22 mouse cellular contexts compared by ENCODE assay signal in genomic region chr2:174307903-174308302, GRCm38 (mm10). TPM values are rescaled to one million over a fixed set of nuclear protein-coding genes. Genes with fewer than 3 reads are reported as not detected.
A peak's percentile ranks its signal among the peaks of the same experiment; 100 is the strongest.
DNase-seq lines count a peak whose midpoint lies in the region; ATAC-seq and TF ChIP-seq lines count a peak whose summit lies in the region.
"Had no signal": no experiment of that assay in that cellular context is flagged by ENCODE, and none has a peak within 500 bp of the region (broad histone marks: within the 10 kb centered on the region; RNA-seq: fewer than 3 reads in every experiment).

No protein-coding gene starts in this region.

- no peak overlapping the region for H3K9ac ChIP-seq in heart, postnatal 0 days (replicated peaks; ENCODE audit: low read depth, low read length)
- H3K9ac ChIP-seq in liver, embryonic 14.5 days (replicated peaks): no peak overlapping the region
- no peak overlapping the region for H3K9ac ChIP-seq in liver, embryonic 12.5 days
- H3K9ac ChIP-seq: heart, embryonic 15.5 days; hindbrain, embryonic 12.5 days; neural tube, embryonic 12.5 days had no signal

- no peak for DNase-seq in heart, postnatal 0 days (ENCODE audit: low spot score)
- no peak for DNase-seq in heart, postnatal 14 days
- no peak for DNase-seq in liver, embryonic 14.5 days (ENCODE audit: low read depth in 3 of 3, low spot score in 3 of 3)
- no peak for DNase-seq in G1E (ENCODE audit: low spot score)
- peak; percentile 17 for DNase-seq in limb, embryonic 10.5 days (ENCODE audit: low spot score)
- DNase-seq in ovary, postnatal 10 days (ENCODE audit: low spot score): no peak
- DNase-seq: adrenal gland, postnatal 25 days; cerebellum, adult 8-10 months; gastrocnemius, postnatal 25 days; kidney, adult 8-10 months; kidney, postnatal 14 days; lung, postnatal 36 days; midbrain, embryonic 14.5 days; retina, postnatal 1 day; right cerebral cortex, postnatal 25 days; thymus, postnatal 14 days had no signal

- H3K4me2 ChIP-seq in heart, postnatal 0 days (ENCODE audit: low read depth, low read length): no peak overlapping the region
- no peak overlapping the region for H3K4me2 ChIP-seq in liver, embryonic 14.5 days (ENCODE audit: low read depth)
- H3K4me2 ChIP-seq in liver, embryonic 12.5 days: no peak overlapping the region
- H3K4me2 ChIP-seq: heart, embryonic 15.5 days; hindbrain, embryonic 12.5 days; neural tube, embryonic 12.5 days had no signal

- no peak overlapping the region for H3K4me3 ChIP-seq in heart, postnatal 0 days (ENCODE audit: low read depth, low read length)
- H3K4me3 ChIP-seq in liver, embryonic 14.5 days (ENCODE audit: insufficient read depth in 1 of 2, low read depth in 2 of 2, low read length in 2 of 2): no peak overlapping the region
- H3K4me3 ChIP-seq in liver, embryonic 12.5 days: no peak overlapping the region
- no peak overlapping the region for H3K4me3 ChIP-seq in G1E (ENCODE audit: low read depth, low read length)
- H3K4me3 ChIP-seq in limb, embryonic 10.5 days: no peak overlapping the region
- H3K4me3 ChIP-seq: heart, embryonic 15.5 days; hindbrain, embryonic 12.5 days; megakaryocyte, embryonic 14.5 days; neural tube, embryonic 12.5 days had no signal

- WGBS in heart, postnatal 0 days: 57% methylated on average over 3 of the region's 3 CpGs
- WGBS in liver, embryonic 14.5 days (ENCODE audit: insufficient replicate concordance): 43% methylated on average over 3 of the region's 3 CpGs
- WGBS in liver, embryonic 12.5 days (ENCODE audit: insufficient replicate concordance): 58% methylated on average over 3 of the region's 3 CpGs
- 86% methylated on average over 3 of the region's 3 CpGs for WGBS in limb, embryonic 10.5 days

- H3K4me1 ChIP-seq in heart, postnatal 0 days (ENCODE audit: control insufficient read depth, insufficient read depth): no peaks in the 10 kb centered on the region
- peaks cover 0 to 6% of the 10 kb centered on the region in 2 experiments; a peak in 2 of 4 replicates for H3K4me1 ChIP-seq in liver, embryonic 14.5 days (replicated peaks; ENCODE audit: control insufficient read depth in 2 of 2, insufficient read depth in 2 of 2, low read length in 1 of 2)
- H3K4me1 ChIP-seq in liver, embryonic 12.5 days: peaks cover 11% of the 10 kb centered on the region; the same call in 1 of the 2 replicates
- H3K4me1 ChIP-seq in G1E (ENCODE audit: insufficient read depth, low read depth, low read length): peaks cover 21% of the 10 kb centered on the region
- peaks cover 21% of the 10 kb centered on the region for H3K4me1 ChIP-seq in limb, embryonic 10.5 days

- peak; percentile 28; the same call in 1 of the 2 replicates for TF ChIP-seq CTCF in heart, postnatal 0 days (IDR thresholded peaks at IDR 0.05; ENCODE audit: low read depth)
- peak; percentile 13; the same call in 1 of the 2 replicates for TF ChIP-seq CTCF in liver, embryonic 14.5 days (IDR thresholded peaks at IDR 0.05; ENCODE audit: low read depth)
- TF ChIP-seq CTCF in G1E (IDR thresholded peaks at IDR 0.05; ENCODE audit: low read depth, low read length): no peak

- no peaks in the 10 kb centered on the region for H3K9me3 ChIP-seq in heart, postnatal 0 days (replicated peaks; ENCODE audit: control insufficient read depth, low read length)
- H3K9me3 ChIP-seq in liver, embryonic 14.5 days (ENCODE audit: control insufficient read depth, low read length): no peaks in the 10 kb centered on the region
- no peaks in the 10 kb centered on the region for H3K9me3 ChIP-seq in liver, embryonic 12.5 days (replicated peaks)
- H3K9me3 ChIP-seq in G1E (replicated peaks): no peaks in the 10 kb centered on the region
- no peaks in the 10 kb centered on the region for H3K9me3 ChIP-seq in limb, embryonic 10.5 days (replicated peaks)
- H3K9me3 ChIP-seq: heart, embryonic 15.5 days; hindbrain, embryonic 12.5 days; megakaryocyte, embryonic 14.5 days; neural tube, embryonic 12.5 days had no signal

- H3K36me3 ChIP-seq in heart, postnatal 0 days (replicated peaks; ENCODE audit: control insufficient read depth, insufficient read depth, low read length): no peaks in the 10 kb centered on the region
- no peaks in the 10 kb centered on the region for H3K36me3 ChIP-seq in liver, embryonic 14.5 days (replicated peaks; ENCODE audit: control insufficient read depth, insufficient read depth, low read depth)
- no peaks in the 10 kb centered on the region for H3K36me3 ChIP-seq in liver, embryonic 12.5 days
- peaks cover 61% of the 10 kb centered on the region for H3K36me3 ChIP-seq in G1E (replicated peaks)
- H3K36me3 ChIP-seq in limb, embryonic 10.5 days: no peaks in the 10 kb centered on the region
- H3K36me3 ChIP-seq: heart, embryonic 15.5 days; hindbrain, embryonic 12.5 days; neural tube, embryonic 12.5 days had no signal

- ATAC-seq in heart, postnatal 0 days (ENCODE audit: insufficient read depth, low read depth): no peak
- ATAC-seq in liver, embryonic 14.5 days (ENCODE audit: insufficient read depth): no peak
- no peak for ATAC-seq in liver, embryonic 12.5 days
- ATAC-seq in G1E (ENCODE audit: extremely low read depth, insufficient number of reproducible peaks, low FRiP score, poor library complexity, severe bottlenecking): 0 out of 2 replicates have a peak, but pooled peaks have one; percentile 10
- ATAC-seq: forebrain, embryonic 16.5 days had no signal

- intact Hi-C loops in heart, postnatal 14 days (cut with DNase I): loop anchor here (5.0 kb wide), 1 partner anchor 721 kb away; no protein-coding TSS in a partner anchor

- H3K27ac ChIP-seq in heart, postnatal 0 days (ENCODE audit: low read depth): no peak overlapping the region
- H3K27ac ChIP-seq in liver, embryonic 14.5 days: no peak overlapping the region
- no peak overlapping the region for H3K27ac ChIP-seq in liver, embryonic 12.5 days
- H3K27ac ChIP-seq in limb, embryonic 10.5 days: no peak overlapping the region
- H3K27ac ChIP-seq: heart, embryonic 15.5 days; hindbrain, embryonic 12.5 days; neural tube, embryonic 12.5 days had no signal

- H3K27me3 ChIP-seq in heart, postnatal 0 days (ENCODE audit: control insufficient read depth, insufficient read depth, low read length): no peaks in the 10 kb centered on the region
- no peaks in the 10 kb centered on the region for H3K27me3 ChIP-seq in liver, embryonic 14.5 days (ENCODE audit: control insufficient read depth, insufficient read depth, low read length)
- H3K27me3 ChIP-seq in liver, embryonic 12.5 days (replicated peaks): peaks cover 7% of the 10 kb centered on the region; the same call in 1 of the 2 replicates
- no peaks in the 10 kb centered on the region for H3K27me3 ChIP-seq in G1E (ENCODE audit: insufficient read depth, low read length)
- H3K27me3 ChIP-seq in limb, embryonic 10.5 days (ENCODE audit: low read depth, poor library complexity, severe bottlenecking): no peaks in the 10 kb centered on the region
- H3K27me3 ChIP-seq: hindbrain, embryonic 12.5 days; neural tube, embryonic 12.5 days had no signal

- TF ChIP-seq EP300 in heart, postnatal 0 days (IDR thresholded peaks at IDR 0.05; ENCODE audit: low read depth): no peak
- TF ChIP-seq EP300 in liver, embryonic 14.5 days (IDR thresholded peaks at IDR 0.05; ENCODE audit: low read depth): no peak

RNA-seq across cellular contexts. Expression of gene Gnas, which starts 23.8 kb away (rescaled TPM):
- total RNA-seq in heart, postnatal 0 days (2014; rRNA removed; ENCODE audit: low replicate concordance): 1,131 and 1,208 TPM in 2 replicates
- polyA plus RNA-seq in heart, postnatal 0 days (2015; fragmentation: Nextera tagmentation; extraction: Ambion mirVana): 1,263 and 1,283 TPM in 2 replicates
- 1,000 to 10,000 TPM; 1,353 to 1,383 TPM for total RNA-seq in heart, postnatal 14 days (2021)
- polyA plus RNA-seq in liver, embryonic 14.5 days (2012; rRNA removed): 231 and 302 TPM in 2 replicates
- polyA plus RNA-seq in liver, embryonic 14.5 days (2014; fragmentation: Nextera tagmentation; extraction: Ambion mirVana): 286 and 331 TPM in 2 replicates
- polyA plus RNA-seq in liver, embryonic 12.5 days (2016; fragmentation: Nextera tagmentation; extraction: Ambion mirVana): 565 and 587 TPM in 2 replicates
- 1,040 and 1,097 TPM in 2 replicates for total RNA-seq in G1E (2014; fragmentation: Nextera tagmentation)
- total RNA-seq in G1E (2017): 452 and 490 TPM in 2 replicates
- 935 and 1,094 TPM in 2 replicates for polyA plus RNA-seq in G1E (2012)
- polyA plus RNA-seq in limb, embryonic 10.5 days (2016; fragmentation: Nextera tagmentation; extraction: Ambion mirVana): 1,045 and 1,269 TPM in 2 replicates

RNA-seq across cellular contexts. Expression of gene Gm20721, which starts 38.6 kb away (rescaled TPM):
- not detected in 2 replicates for total RNA-seq in heart, postnatal 0 days (2014; rRNA removed; ENCODE audit: low replicate concordance)
- polyA plus RNA-seq in heart, postnatal 0 days (2015; fragmentation: Nextera tagmentation; extraction: Ambion mirVana): 11.3 and 15.8 TPM in 2 replicates
- total RNA-seq in heart, postnatal 14 days (2021): 1 to 10 TPM; 1.7 to 1.8 TPM
- 0.14 and 0.74 TPM in 2 replicates for polyA plus RNA-seq in liver, embryonic 14.5 days (2012; rRNA removed)
- polyA plus RNA-seq in liver, embryonic 14.5 days (2014; fragmentation: Nextera tagmentation; extraction: Ambion mirVana): 0.64 and 0.88 TPM in 2 replicates
- polyA plus RNA-seq in liver, embryonic 12.5 days (2016; fragmentation: Nextera tagmentation; extraction: Ambion mirVana): 23.2 and 33.5 TPM in 2 replicates
- total RNA-seq in G1E (2014; fragmentation: Nextera tagmentation): not detected in 2 replicates
- 8.6 and 9.0 TPM in 2 replicates for total RNA-seq in G1E (2017)
- 0.99 and 1.3 TPM in 2 replicates for polyA plus RNA-seq in G1E (2012)
- polyA plus RNA-seq in limb, embryonic 10.5 days (2016; fragmentation: Nextera tagmentation; extraction: Ambion mirVana): 14.9 and 15.2 TPM in 2 replicates
